Mouse (Mus musculus) cerebellum, adult (tissue): ENCODE results near the gene Arhgef33.
"Not testable (repeated sequence)": the region's sequence is repeated elsewhere in the genome, so short reads cannot be mapped to it uniquely, and the experiment has no call there.

Experiments used
- ATAC-seq: cut with Nextera tagmentation; 2 replicates; pipeline ENCODE4 v1.9.2; 2017; ENCODE audit warnings: mild to moderate bottlenecking, moderate library complexity, mixed read lengths; ENCODE audit not compliant: insufficient number of reproducible peaks, low FRiP score, low TSS enrichment

Arhgef33 gene

DNA sequence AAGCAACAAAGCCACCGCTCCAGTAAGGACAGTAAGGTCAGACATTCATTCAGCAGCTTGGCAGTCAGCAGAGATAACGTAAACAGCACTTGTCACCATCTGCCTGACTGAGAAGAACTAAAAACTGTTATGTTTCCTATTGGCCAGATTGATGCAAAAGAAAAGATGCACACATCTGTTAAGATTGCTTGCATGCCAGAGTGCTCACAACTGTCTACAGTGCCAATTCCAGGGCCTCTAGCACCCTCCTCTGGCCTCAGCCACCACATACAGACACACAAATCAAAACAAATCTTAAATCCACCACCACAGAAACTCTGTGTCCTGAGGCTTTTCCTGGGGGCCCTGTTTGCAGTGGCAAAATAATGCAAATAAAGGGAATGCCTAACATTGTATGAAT is 25.2 kb downstream of the Arhgef33 start:
- ATAC-seq, result no peak

- ATAC-seq, result no peak
These were observed 38.1 kb downstream of the Arhgef33 start for GRCm38 (mm10) chr17:80345277-80345676.

DNA sequence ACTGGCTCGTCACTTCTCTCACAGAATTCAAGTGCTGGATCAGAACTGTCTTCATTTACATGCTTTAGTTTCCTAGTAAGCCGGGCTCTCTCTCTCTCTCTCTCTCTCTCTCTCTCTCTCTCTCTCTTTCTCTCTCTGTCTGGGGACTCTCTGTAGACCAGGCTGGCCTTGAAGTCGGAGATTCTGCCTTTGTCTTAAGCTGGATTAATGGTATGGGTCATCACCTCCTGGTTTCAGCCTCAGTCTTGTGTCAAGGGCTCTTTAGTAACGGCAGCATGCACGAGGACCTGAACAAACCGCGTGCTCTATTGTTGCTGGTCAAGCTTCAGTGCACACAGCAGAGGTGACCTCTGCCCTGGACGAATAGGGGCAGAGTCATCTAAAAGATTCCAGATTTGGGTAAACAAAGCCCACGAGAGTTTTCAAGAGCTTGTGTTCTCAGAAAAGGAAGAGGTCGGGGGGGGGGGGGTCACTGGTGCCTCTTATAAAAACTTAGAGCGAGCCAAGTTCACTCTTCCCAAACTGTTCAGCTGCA is 39.5 kb downstream of the Arhgef33 start:
- no peak for ATAC-seq

GRCm38 (mm10) chr17:80347234-80347633 is 40.0 kb downstream of the Arhgef33 start:
- ATAC-seq, result no peak

GRCm38 (mm10) chr17:80360245-80360644 is 53.0 kb downstream of the Arhgef33 start:
- no peak for ATAC-seq

DNA sequence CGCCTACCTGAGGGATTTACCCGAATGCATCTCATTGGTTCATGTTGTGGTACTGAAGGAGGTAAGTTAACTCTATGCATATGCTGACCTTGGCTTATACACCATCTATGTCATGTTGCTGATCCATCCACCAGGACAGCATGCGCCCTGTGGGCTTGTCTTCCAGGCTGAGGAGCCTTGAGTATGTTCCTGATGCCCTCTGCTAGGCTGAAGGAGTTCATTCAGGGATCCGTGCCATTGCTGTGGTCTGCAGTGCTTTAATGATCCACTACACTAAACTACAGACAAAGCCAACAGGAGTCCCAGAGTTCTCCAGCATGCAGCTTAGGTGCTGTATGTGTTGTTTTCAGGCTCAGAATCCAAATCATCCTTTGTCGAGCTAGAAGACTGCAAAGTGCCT is 60.1 kb downstream of the Arhgef33 start:
- ATAC-seq, result no peak

DNA sequence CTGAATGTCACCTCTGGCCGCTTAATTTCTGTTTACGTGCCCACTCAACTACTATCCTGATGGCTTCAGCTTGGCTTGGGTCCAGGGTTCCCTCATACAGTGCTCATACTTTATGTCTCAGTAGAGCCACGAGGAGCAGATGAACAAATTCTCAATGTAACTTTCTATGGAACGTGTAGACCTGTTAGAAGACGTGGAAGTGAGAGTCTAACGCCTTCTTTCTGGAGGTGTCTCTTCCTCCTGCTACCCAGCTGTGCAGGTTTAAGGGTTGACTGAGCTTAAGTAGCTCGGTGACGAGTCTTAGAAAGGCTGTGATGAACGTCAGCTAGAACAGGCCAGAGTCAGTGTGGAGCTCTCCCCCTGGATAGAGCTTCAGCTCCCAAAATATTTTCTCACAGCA is 61.4 kb downstream of the Arhgef33 start:
- ATAC-seq, result no peak

DNA sequence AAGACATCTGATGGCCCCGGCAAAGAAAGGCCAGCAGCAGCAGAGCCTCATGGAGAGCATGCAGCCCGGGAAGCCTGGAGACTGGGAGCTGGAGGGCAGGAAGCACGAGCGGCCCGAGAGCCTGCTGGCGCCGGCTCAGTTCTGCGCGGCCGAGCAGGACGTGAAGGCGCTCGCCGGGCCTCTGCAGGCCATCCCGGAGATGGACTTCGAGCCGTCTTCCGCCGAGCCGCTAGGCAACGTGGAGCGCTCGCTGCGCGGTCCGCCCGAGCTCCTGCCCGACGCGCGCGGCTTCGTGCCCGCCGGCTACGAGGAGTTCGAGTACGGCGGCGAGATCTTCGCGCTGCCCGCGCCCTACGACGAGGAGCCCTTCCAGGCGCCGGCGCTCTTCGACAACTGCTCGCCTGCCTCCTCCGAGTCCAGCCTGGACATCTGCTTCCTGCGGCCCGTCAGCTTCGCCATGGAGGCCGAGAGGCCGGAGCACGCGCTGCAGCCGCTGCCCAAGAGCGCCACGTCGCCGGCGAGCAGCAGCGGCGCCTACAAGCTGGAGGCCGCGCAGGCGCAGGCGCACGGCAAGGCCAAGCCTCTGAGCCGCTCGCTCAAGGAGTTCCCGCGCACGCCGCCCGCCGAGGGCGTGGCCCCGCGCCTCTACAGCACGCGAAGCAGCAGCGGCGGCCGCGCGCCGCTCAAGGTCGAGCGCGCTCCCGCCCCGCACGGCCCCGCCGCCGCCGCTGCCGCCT is 66.0 kb downstream of the Arhgef33 start, which contains the start of gene Gm10190:
TSS of gene Gm10190 (minus strand) at position 553 of the 737 bp plus-strand sequence.
- ATAC-seq, result peak; percentile 95

DNA sequence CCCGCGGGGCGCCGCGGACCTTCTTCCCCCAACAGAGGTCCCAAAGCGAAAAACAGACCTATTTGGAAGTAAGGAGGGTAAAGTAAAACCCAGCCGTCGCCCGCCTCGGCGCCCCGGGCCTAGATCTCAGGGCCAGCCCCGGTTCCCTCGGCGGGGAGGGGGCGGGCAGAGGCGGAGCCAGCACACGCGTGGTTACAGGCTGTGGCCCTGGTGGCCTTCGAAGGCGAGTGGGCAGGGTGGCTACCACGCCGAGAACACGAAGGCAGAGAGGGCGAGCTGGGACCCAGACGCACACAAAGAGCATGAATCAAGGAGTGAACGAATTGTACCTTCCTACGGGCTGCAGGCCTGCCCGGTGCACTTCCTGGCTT is 66.5 kb downstream of the Arhgef33 start:
- ATAC-seq, result peak; percentile 67

GRCm38 (mm10) chr17:80378386-80378785 is 71.2 kb downstream of the Arhgef33 start:
- ATAC-seq, result not testable (repeated sequence)

GRCm38 (mm10) chr17:80385671-80386070 is 78.5 kb downstream of the Arhgef33 start:
- no peak for ATAC-seq

DNA sequence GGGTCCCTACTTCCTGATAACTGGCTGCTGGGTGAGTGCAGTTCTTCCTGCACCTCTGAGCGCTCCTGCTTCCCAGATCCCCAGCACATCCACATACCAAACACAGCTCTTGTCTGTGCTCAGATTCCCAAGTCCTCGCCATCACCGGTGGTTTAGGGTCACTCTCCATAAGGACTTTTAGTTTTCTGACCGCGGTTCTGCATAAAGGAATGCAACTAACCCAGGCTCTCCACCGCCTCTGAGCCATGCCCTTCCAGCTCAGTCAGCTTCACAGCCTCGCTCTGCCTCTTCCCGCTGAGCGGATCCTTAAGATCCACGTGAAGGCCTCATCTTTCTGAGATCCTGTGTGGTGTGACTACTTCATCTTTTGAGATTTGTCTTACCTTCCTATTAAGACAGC is 82.8 kb downstream of the Arhgef33 start:
- ATAC-seq, result no peak

DNA sequence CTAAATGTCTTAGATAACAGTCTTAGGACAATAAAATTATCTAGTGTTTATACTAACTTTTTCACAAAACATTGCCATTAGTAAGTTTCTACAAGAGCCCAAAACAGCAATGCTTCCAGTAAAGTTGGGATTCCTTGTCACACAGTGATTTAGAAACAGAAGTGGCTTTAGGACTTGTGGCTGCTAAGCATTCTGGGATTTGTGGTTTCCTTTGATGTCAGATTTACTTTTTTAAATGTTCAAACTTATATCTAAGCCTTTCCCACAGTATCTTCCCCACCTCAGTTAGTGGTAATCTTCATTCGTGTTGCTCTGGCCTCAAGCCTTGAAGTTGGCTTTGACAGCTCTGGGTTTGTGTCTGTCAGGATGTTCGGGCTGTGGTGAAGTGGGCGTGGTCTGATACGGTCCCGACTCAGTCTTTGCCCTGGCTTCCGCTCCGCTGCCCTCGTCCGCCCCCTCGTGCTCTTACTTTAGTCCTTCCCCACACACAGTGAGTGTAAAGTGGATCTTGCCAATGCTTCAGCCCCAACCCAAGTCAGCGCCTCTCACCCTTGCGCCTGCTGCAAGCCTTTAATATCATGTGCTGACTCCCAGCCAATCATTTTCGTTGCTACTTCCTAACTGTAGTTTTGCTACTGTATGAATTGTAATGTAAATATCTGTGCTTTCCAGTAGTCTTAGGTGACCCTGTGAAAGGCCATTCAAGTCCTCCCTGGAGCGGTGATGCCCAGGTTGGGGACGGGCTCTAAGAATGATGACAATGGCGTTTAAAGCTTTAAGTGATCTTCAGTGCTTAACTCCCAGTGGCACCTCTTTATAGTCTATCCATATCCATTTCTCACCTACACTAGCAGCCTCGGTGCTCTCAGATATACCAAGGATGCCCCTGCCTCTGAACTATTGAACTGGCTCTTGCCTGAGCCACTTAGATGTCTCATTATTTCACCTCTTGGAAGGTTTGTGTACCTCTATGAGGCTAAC is 84.5 kb downstream of the Arhgef33 start:
- ATAC-seq, result 0 out of 2 replicates have a peak, but pooled peaks have one; percentile 36

- ATAC-seq, result no peak
These were observed 91.0 kb downstream of the Arhgef33 start for GRCm38 (mm10) chr17:80398243-80398642.

- ATAC-seq, result no peak
These were observed 104.0 kb downstream of the Arhgef33 start for GRCm38 (mm10) chr17:80411182-80411581.

- ATAC-seq, result no peak
These were observed 111.5 kb downstream of the Arhgef33 start for GRCm38 (mm10) chr17:80418572-80419210.

GRCm38 (mm10) chr17:80420998-80421397 is 113.8 kb downstream of the Arhgef33 start:
- ATAC-seq, result no peak

GRCm38 (mm10) chr17:80426171-80426570 is 119.0 kb downstream of the Arhgef33 start:
- ATAC-seq, result no peak

- ATAC-seq, result no peak
These were observed 119.7 kb downstream of the Arhgef33 start for GRCm38 (mm10) chr17:80426901-80427300.

GRCm38 (mm10) chr17:80427966-80428365 is 120.8 kb downstream of the Arhgef33 start:
- no peak for ATAC-seq
